Mouse (Mus musculus): Measurements from ENCODE around the gene Birc6.

DNA sequence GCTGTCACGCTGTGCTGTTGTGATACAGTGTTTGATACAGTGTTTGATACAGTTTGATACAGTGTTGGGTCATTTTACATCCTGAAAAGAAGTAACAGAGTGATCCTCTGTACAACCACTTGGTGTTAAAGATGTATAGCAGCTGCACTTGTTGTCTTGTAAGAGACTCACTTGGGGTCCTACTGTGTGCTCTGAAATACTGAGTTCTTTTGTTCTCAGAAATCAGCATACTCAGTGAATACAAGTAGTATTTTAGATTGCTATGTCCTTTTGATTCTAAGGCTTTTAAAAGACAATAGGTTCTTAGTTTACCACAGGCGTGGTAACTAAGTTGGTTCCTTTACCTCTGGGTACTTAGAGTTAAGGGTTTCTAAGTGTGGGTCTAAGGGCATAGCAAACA lies 160.5 kb downstream of the Birc6 start:
- TF ChIP-seq CTCF (IDR thresholded peaks at IDR 0.05; ENCODE audit: low read depth), result no peak
- TF ChIP-seq EP300 (IDR thresholded peaks at IDR 0.05; ENCODE audit: low read depth), result no peak
